22 mouse cellular contexts compared by ENCODE assay signal in the genomic region with DNA sequence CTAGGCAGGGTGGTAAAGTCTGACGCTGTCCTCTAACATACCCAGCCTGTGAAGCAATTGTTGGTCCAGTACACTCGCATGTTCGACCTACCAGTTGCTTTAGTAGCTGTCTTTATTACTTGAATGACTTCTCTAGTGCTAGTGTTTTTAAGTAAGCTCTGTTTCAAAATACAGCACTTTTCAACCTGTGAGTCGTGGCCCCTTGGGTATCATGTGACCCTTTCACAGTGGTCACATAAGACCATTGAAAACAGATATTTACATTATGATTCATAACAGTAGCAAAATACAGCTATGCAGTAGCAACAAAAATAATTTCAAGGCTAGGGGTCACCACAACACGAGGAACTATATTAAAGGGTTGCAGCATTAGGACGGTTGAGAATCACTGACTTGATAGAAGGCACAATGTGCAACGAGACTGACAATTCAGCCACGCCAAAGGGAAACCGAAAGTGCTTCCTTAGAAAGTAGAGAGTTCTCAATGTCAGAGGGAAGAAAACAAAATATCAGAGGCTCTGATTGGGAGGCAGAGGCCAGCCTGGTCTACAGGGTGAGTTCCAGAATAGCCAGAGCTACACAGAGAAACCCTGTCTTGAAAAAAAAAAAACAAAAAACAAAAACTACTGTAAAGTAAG. TPM values are rescaled to one million over a fixed set of nuclear protein-coding genes. Genes with fewer than 3 reads are reported as not detected.
A peak's percentile ranks its signal among the peaks of the same experiment; 100 is the strongest.
DNase-seq lines count a peak whose midpoint lies in the region; ATAC-seq lines count a peak whose summit lies in the region.
"Had no signal": no experiment of that assay in that cellular context is flagged by ENCODE, and none has a peak within 500 bp of the region (broad histone marks: within the 10 kb centered on the region; RNA-seq: fewer than 3 reads in every experiment).

No protein-coding gene starts in this region.

- no peaks in the 10 kb centered on the region for H3K9me3 ChIP-seq in megakaryocyte, embryonic 14.5 days
- no peaks in the 10 kb centered on the region for H3K9me3 ChIP-seq in intestine, embryonic 15.5 days
- H3K9me3 ChIP-seq in hindbrain, embryonic 16.5 days (ENCODE audit: control insufficient read depth, low read length): no peaks in the 10 kb centered on the region
- H3K9me3 ChIP-seq: forebrain, embryonic 13.5 days; heart, embryonic 15.5 days; hindbrain, embryonic 10.5 days; midbrain, embryonic 15.5 days had no signal

- peak; percentile 56; the same call in 1 of the 2 replicates for ATAC-seq in common myeloid progenitor, adult 5-6 weeks (replicated peaks; ENCODE audit: low read depth, poor library complexity, severe bottlenecking)
- ATAC-seq in intestine, embryonic 15.5 days: no peak
- no peak for ATAC-seq in hindbrain, embryonic 16.5 days
- ATAC-seq: forebrain, embryonic 13.5 days; midbrain, embryonic 15.5 days had no signal

- H3K9ac ChIP-seq in intestine, embryonic 15.5 days: no peak overlapping the region
- H3K9ac ChIP-seq in hindbrain, embryonic 16.5 days (ENCODE audit: low read depth, low read length): no peak overlapping the region
- H3K9ac ChIP-seq: forebrain, embryonic 13.5 days; heart, embryonic 15.5 days; midbrain, embryonic 15.5 days had no signal

- no peaks in the 10 kb centered on the region for H3K27me3 ChIP-seq in megakaryocyte, embryonic 14.5 days (replicated peaks)
- H3K27me3 ChIP-seq in intestine, embryonic 15.5 days (replicated peaks): no peaks in the 10 kb centered on the region
- no peaks in the 10 kb centered on the region for H3K27me3 ChIP-seq in hindbrain, embryonic 16.5 days (replicated peaks; ENCODE audit: control insufficient read depth, insufficient read depth, low read length)
- H3K27me3 ChIP-seq: forebrain, embryonic 13.5 days; heart, embryonic 15.5 days; midbrain, embryonic 15.5 days had no signal

- 88% methylated on average over 9 of the region's 9 CpGs for WGBS in intestine, embryonic 15.5 days
- 92% methylated on average over 9 of the region's 9 CpGs for WGBS in hindbrain, embryonic 16.5 days

- peaks cover 60% of the 10 kb centered on the region for H3K36me3 ChIP-seq in megakaryocyte, embryonic 14.5 days (replicated peaks; ENCODE audit: low read length)
- peaks cover 7% of the 10 kb centered on the region; the same call in 1 of the 2 replicates for H3K36me3 ChIP-seq in intestine, embryonic 15.5 days
- peaks cover 12% of the 10 kb centered on the region for H3K36me3 ChIP-seq in hindbrain, embryonic 16.5 days (ENCODE audit: control insufficient read depth, insufficient read depth, low read length)

- DNase-seq in 416B (ENCODE audit: low read depth): peak; percentile 60
- DNase-seq in CD4-positive, CD25-positive, alpha-beta regulatory T cell, adult 2 months (ENCODE audit: low read depth, low spot score): peak; percentile 25
- DNase-seq in lung, postnatal 4 days: no peak
- no peak for DNase-seq in thymus, postnatal 0 days (ENCODE audit: low spot score)
- DNase-seq: adrenal gland, postnatal 25 days; cerebellum, adult 2 months; gastrocnemius, postnatal 14 days; kidney, adult 9 months; kidney, postnatal 25 days; left cerebral cortex, postnatal 4 days; lung, adult 2 months; thymus, postnatal 36 days had no signal

- H3K4me3 ChIP-seq in megakaryocyte, embryonic 14.5 days (replicated peaks): peak overlapping the region; percentile 20
- H3K4me3 ChIP-seq in intestine, embryonic 15.5 days (replicated peaks): no peak overlapping the region
- no peak overlapping the region for H3K4me3 ChIP-seq in hindbrain, embryonic 16.5 days (ENCODE audit: low read length)
- H3K4me3 ChIP-seq: forebrain, embryonic 13.5 days; heart, embryonic 15.5 days; hindbrain, embryonic 10.5 days; left cerebral cortex, adult 2 months; midbrain, embryonic 15.5 days had no signal

- no peak overlapping the region for H3K27ac ChIP-seq in intestine, embryonic 15.5 days
- H3K27ac ChIP-seq in hindbrain, embryonic 16.5 days (ENCODE audit: low read depth, low read length): no peak overlapping the region
- H3K27ac ChIP-seq: forebrain, embryonic 13.5 days; heart, embryonic 15.5 days; hindbrain, embryonic 10.5 days; left cerebral cortex, adult 2 months; midbrain, embryonic 15.5 days had no signal

- no peak overlapping the region for H3K4me2 ChIP-seq in intestine, embryonic 15.5 days (replicated peaks)
- H3K4me2 ChIP-seq in hindbrain, embryonic 16.5 days (ENCODE audit: low read length): no peak overlapping the region
- H3K4me2 ChIP-seq: forebrain, embryonic 13.5 days; heart, embryonic 15.5 days; liver, embryonic 11.5 days; midbrain, embryonic 15.5 days had no signal

- peaks cover 4% of the 10 kb centered on the region; the same call in 1 of the 2 replicates for H3K4me1 ChIP-seq in megakaryocyte, embryonic 14.5 days
- H3K4me1 ChIP-seq in intestine, embryonic 15.5 days (replicated peaks): no peaks in the 10 kb centered on the region
- no peaks in the 10 kb centered on the region for H3K4me1 ChIP-seq in hindbrain, embryonic 16.5 days (ENCODE audit: control insufficient read depth, insufficient read depth, low read depth, low read length)
- H3K4me1 ChIP-seq: forebrain, embryonic 13.5 days; hindbrain, embryonic 10.5 days; midbrain, embryonic 15.5 days had no signal

RNA-seq across cellular contexts. Expression of a gene that starts 47.0 kb away (rescaled TPM):
- total RNA-seq in common myeloid progenitor, adult 5-6 weeks (2017): 39.3 and 57.7 TPM in 2 replicates
- polyA plus RNA-seq in megakaryocyte, embryonic 14.5 days (2012; ENCODE audit: insufficient read depth, low replicate concordance): 0.97 and 21.5 TPM in 2 replicates
- 0.59 and 0.61 TPM in 2 replicates for polyA plus RNA-seq in intestine, embryonic 15.5 days (2015; fragmentation: Nextera tagmentation; extraction: Ambion mirVana)
- 61.0 and 77.4 TPM in 2 replicates for polyA plus RNA-seq in thymus, postnatal 0 days (2015; fragmentation: Nextera tagmentation; extraction: Ambion mirVana)
- 0.34 and 0.42 TPM in 2 replicates for polyA plus RNA-seq in hindbrain, embryonic 16.5 days (2015; fragmentation: Nextera tagmentation; extraction: Ambion mirVana)
- total RNA-seq: left cerebral cortex, postnatal 4 days had no signal
- polyA plus RNA-seq: cerebellum, adult 2 months had no signal

RNA-seq across cellular contexts. Expression of a gene that starts 53.2 kb away (rescaled TPM):
- 61.6 and 63.2 TPM in 2 replicates for total RNA-seq in common myeloid progenitor, adult 5-6 weeks (2017)
- polyA plus RNA-seq in megakaryocyte, embryonic 14.5 days (2012; ENCODE audit: insufficient read depth, low replicate concordance): 1.7 TPM in 1 of 2 replicates, not detected in the other
- polyA plus RNA-seq in intestine, embryonic 15.5 days (2015; fragmentation: Nextera tagmentation; extraction: Ambion mirVana): 26.5 and 28.7 TPM in 2 replicates
- 27.8 and 32.1 TPM in 2 replicates for polyA plus RNA-seq in thymus, postnatal 0 days (2015; fragmentation: Nextera tagmentation; extraction: Ambion mirVana)
- 30.7 and 31.0 TPM in 2 replicates for polyA plus RNA-seq in hindbrain, embryonic 16.5 days (2015; fragmentation: Nextera tagmentation; extraction: Ambion mirVana)

RNA-seq across cellular contexts. Expression of a gene that starts 54.0 kb away (rescaled TPM):
- total RNA-seq in common myeloid progenitor, adult 5-6 weeks (2017): 26.3 and 29.4 TPM in 2 replicates
- 0.53 TPM in 1 of 2 replicates, not detected in the other for polyA plus RNA-seq in megakaryocyte, embryonic 14.5 days (2012; ENCODE audit: insufficient read depth, low replicate concordance)
- 10.7 and 12.5 TPM in 2 replicates for polyA plus RNA-seq in intestine, embryonic 15.5 days (2015; fragmentation: Nextera tagmentation; extraction: Ambion mirVana)
- 8.7 and 9.9 TPM in 2 replicates for polyA plus RNA-seq in thymus, postnatal 0 days (2015; fragmentation: Nextera tagmentation; extraction: Ambion mirVana)
- polyA plus RNA-seq in hindbrain, embryonic 16.5 days (2015; fragmentation: Nextera tagmentation; extraction: Ambion mirVana): 12.5 and 14.7 TPM in 2 replicates

Comparison
In these comparisons a context has a peak if more than half of its experiments do, and no peak if none do; other contexts are left out.
1. DNase-seq: peak in 416B (single experiment) and CD4-positive, CD25-positive, alpha-beta regulatory T cell, adult 2 months (single experiment); none in lung, postnatal 4 days (0 of 2) and thymus, postnatal 0 days (single experiment).
2. RNA of a gene that starts 53.2 kb away (polyA plus RNA-seq): 27.8 to 32.1 TPM in thymus, postnatal 0 days, 30.7 to 31.0 TPM in hindbrain, embryonic 16.5 days and 26.5 to 28.7 TPM in intestine, embryonic 15.5 days; 1.7 TPM in megakaryocyte, embryonic 14.5 days; every median in the first group is over 10 times any median in the second.